Mouse (Mus musculus) cerebellum, postnatal 14 days (tissue): ENCODE data around the gene Rpp25l.

Source experiments
- DNase-seq, 2 experiments: peaks; one replicate each; pipeline ENCODE4 v3.0.0; 2021; ENCODE audit warnings: mixed read lengths in 2 of 2

The Rpp25l gene

GRCm38 (mm10) chr4:41713197-41714067 lies at the start of gene Rpp25l:
Gene Rpp25l, minus strand, starts transcription at chr4:41713534.
- DNase-seq, result peak; percentile 89 to 93

GRCm38 (mm10) chr4:41762688-41763114 lies 49.4 kb upstream of the Rpp25l start:
- peak; percentile 75 to 83 for DNase-seq

DNA sequence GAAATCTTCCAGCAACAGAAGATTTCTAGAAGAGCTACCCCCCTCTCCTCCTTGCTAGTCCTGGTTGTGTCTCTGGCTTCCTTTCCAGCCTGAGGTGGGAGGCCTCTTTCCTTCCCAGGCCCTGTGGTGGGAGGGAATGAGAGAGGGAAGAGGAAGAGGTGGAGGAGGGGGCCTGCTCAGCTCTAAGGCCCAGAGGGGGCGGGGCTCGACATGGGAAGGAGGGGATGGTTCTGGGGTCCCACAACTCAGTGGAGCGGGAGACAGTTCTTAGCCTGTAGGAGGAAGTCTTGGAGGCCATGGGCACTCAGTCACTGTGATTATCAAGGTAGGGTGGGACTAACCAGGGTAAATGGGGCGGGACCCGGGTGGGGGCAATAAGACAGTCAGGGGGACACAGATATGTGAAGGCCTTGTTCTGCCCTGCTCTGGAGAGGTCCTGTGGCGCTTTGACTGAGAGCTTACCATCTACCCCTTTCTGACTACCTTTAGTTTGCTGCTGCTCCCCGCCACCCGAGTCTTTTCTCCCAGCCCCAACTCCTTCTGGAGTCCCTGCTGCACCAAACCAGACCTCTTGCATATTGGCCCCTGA lies 48.9 kb upstream of the Rpp25l start:
- DNase-seq, result peak in 1 of 2 experiments; percentile 54

DNA sequence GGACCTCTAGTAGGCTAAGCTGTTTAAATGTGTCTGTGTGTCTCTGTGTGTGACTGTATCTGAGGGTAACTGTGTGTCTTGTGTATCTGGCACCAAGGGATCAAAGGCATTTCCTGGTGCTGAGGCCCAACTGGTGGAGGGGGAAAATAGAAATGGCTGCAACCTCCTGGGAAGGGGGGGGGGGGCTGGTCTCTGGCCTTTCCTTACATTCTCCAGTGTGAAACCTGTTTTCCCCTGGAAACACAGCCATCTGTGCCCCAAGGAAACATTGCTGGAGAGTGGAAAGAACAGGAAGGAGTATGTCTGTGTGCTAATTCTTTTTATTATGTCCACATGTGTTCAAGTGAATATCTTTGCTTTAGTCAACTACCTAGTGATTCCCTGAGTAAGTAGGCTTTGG lies 48.3 kb upstream of the Rpp25l start:
- no peak for DNase-seq

- peak in 1 of 2 experiments; percentile 37 for DNase-seq
Measured at GRCm38 (mm10) chr4:41760911-41761310, 47.6 kb upstream of the Rpp25l start.

DNA sequence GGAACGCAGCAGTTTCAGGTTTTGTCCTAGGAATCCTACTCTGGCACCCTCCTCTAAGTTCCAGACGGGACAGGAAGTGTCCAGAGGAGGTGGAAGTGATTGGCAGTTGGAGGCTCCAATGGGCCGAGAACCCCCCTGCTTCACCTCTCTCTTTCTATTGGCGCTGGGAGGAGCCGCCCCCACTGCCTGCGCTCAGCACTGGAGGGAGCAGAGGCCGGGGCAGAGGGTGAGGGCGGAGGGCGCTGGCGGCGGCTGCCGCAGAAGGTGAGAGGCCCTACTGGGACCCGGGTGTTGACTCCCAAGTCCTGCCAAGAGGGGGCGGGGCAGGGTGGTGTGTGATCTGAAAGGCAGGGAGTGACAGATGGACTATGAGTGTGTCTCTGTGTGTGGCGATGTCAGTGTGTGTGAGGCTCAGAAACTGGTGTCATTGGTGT lies 47.0 kb upstream of the Rpp25l start:
- peak; percentile 95 to 96 for DNase-seq

GRCm38 (mm10) chr4:41759656-41760287 lies 46.4 kb upstream of the Rpp25l start:
- DNase-seq, result no peak

- peak; percentile 57 to 70 for DNase-seq
Measured at GRCm38 (mm10) chr4:41759206-41759605, 45.9 kb upstream of the Rpp25l start.

DNA sequence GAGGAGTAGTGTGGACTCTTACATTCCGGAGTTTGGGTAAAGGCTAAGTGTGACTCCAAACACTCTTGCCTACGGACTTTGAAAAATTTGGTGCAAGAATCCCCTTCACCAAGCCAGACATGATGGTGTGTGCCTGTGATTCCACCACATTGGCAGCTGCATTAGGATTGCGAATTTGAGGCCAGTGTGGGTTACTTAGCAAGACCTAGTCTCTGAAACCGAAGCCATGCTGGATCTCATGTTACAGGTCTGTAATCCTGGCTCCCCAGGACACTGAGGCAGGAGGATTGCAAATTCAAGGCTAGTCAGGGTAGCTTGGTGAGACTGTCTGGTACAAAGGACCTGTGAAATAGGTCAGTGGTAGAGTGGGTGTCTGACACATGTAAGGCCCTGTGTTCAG lies 45.4 kb upstream of the Rpp25l start:
- DNase-seq, result no peak

DNA sequence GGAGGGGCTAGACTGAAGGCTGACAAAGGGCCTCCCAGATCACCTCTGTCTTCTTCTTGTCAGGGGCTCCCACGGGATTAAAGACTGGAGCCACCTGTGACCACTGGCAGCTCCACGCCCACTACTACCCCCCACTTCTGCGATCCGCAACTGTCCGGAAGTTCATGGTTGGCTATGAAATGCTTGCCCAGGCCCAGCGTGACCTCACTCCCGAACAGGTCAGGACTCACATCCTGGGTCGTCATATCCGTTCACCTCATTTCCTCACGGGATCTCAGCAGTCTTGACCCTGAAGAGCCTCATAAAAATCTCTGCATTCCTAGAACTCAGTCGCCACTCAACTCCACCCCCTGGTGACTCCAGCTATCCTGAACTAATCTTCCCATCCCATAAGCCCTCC lies 44.7 kb upstream of the Rpp25l start:
- DNase-seq, result no peak

GRCm38 (mm10) chr4:41757321-41757720 lies 44.0 kb upstream of the Rpp25l start:
- DNase-seq, result no peak

- no peak for DNase-seq
Measured at GRCm38 (mm10) chr4:41756440-41756839, 43.1 kb upstream of the Rpp25l start.

- DNase-seq, result peak; percentile 93
Measured at GRCm38 (mm10) chr4:41755338-41756305, 42.3 kb upstream of the Rpp25l start, which contains the start of gene Sigmar1. Gene Sigmar1, minus strand, starts transcription at chr4:41756157.

DNA sequence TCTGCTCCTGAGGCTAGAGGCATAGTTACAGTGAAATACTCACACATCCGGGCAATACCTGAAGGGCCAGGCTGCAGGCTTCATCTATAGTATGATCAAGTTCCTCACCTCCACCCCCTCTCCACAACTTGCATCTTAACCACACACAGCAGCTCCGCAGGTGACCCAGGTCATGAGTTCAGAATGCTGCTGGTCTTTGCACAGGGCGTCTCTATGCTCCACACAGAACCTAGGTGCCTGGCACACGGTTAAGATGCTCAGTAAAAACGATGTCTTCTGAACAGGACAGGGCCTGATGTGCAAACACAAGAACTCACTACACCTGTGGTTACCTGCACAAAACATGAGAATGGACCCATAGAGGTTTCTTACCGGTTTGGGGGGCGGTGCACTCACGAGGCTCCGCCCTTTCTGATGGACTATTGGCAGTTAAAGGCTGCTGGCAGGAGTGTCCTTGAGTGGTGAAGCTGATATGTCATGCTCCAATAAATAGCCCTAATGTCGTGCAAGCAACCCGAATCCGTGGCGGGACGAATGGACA lies 41.5 kb upstream of the Rpp25l start, which contains the start of gene Galt:
Gene Galt, plus strand, starts transcription at position 432 of the 541 bp plus-strand sequence.
- DNase-seq, result peak in 1 of 2 experiments; percentile 83

DNA sequence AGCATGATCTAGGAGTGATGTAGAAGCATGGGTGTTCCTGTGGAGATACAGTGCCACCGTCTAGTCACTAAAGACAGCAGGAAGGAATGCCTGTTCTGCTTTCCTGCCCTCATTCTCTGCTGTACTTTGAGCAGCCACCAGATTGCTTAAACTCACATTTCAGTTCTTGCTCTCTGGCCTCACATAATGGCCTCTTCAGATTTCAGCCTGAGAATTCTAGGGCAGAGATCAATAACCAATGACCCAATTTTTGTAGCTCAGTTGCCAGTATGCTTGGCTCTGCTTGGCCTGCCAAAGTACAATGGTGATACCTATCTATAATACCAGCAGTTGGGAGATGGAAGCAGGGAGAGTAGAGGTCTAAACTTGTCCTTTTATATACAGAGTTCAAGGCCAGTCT lies 31.7 kb upstream of the Rpp25l start:
- DNase-seq, result no peak

DNA sequence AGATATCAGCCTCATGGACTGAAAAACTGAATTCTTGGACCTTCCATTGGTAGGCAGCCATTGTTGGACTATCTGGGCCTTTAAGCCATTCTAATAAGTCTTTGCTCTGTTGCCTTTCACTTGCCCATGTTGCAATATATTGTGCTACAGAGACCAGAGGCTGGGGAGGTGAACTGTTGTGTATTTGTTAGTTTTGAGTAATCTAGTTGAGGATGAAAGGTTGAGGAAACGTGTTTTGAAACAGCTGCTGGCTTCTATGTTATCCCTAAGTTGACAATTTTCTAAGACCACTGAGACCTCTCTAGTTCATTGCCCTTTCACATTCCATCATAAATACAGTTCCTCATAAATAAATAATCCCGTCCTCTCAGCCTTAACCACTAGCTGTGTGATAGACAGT lies 30.8 kb upstream of the Rpp25l start:
- DNase-seq, result no peak

DNA sequence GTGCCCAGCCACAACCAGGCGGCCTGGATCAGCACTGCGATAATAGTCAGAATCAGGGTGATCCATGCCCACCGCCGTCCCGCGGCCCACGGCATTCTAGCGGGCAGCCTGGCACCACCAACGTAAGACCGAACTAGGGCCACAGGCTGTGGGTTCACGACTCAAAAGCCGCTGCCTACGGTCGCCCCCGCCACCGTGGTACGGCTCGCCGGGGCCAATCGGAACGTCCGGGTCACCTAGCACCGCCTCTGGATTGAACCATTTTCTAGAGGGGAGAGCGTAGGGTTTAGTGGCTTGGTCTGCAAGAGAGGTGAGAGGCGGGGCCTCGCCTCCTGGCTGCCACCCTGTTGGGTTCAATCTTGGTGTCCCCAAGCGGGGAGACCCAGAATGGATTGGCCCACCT lies 27.8 kb upstream of the Rpp25l start:
- peak; percentile 93 to 95 for DNase-seq

DNA sequence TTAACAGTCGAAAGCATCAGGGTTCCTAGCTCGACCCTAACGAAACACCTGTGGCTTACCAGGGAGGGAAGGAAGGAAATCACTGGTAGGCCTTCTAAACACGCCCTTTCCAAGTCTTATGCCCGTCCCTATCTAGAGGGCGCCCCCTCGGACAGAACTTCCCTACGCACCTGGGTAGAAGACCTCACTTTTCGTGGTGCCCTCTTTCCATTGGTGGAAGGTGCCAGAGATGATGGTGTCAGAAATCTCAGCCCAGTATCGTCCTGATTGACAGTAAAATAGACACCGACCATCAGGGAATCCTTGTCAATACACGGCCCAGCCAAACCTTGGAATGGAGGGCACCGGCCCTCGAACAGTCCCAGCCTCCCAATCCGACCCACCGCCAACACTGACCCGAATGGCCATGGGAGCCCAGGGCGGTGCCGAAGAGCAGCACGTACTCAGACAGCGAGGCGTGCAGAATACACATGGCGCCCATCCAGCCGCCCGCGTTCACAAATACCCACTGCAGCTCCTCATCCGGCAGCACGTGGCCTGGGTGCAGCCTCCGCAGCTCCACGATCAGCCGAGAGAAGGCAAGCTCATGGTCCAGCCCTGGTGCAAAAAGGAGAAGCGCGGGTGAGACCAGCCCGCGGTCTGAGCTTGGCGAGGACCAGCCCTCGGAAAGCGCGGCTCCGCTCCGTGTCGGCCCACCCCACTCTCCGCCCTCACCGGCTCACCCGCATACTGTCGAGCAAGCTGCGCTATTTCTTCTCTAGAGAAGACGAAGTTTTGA lies 27.2 kb upstream of the Rpp25l start:
- DNase-seq, result peak; percentile 72 to 78

GRCm38 (mm10) chr4:41739260-41739659 lies 25.9 kb upstream of the Rpp25l start:
- no peak for DNase-seq

DNA sequence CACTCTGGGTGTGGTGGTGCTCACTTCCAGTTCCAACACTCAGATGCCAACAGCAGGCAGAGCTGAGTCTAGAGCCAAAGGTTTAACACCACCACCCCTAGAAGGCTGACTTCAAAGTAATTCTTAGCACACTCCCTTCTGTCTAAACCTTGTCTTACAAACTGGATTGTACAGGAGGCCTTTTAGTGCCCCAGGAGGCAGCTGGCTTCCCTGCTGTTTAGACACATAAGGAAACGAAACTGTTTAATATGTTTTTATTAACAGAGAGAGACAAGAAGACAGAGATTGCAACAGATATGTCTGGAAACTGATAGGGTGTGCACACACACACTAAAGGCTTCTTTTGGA lies 24.9 kb upstream of the Rpp25l start:
- DNase-seq, result no peak

GRCm38 (mm10) chr4:41737602-41738255 lies 24.4 kb upstream of the Rpp25l start:
- peak; percentile 83 to 85 for DNase-seq
